Mouse (Mus musculus) C2C12 (cell line): ENCODE measurements around the gene Map3k21.

ENCODE experiments used
- CTCF ChIP-seq: IDR thresholded peaks from one replicate; pipeline ENCODE4 v1.5.1; 2011; ENCODE audit not compliant: control insufficient read depth, insufficient read depth, insufficient read length
- MYOD1 ChIP-seq: IDR thresholded peaks from one replicate; pipeline ENCODE4 v1.6.1; 2011; ENCODE audit warnings: low read depth; ENCODE audit not compliant: control insufficient read depth, insufficient read length
- MYOG ChIP-seq: IDR thresholded peaks from one replicate; pipeline ENCODE4 v1.6.1; 2011; ENCODE audit not compliant: control insufficient read depth, insufficient read length; ENCODE audit errors: extremely low read depth

DNA sequence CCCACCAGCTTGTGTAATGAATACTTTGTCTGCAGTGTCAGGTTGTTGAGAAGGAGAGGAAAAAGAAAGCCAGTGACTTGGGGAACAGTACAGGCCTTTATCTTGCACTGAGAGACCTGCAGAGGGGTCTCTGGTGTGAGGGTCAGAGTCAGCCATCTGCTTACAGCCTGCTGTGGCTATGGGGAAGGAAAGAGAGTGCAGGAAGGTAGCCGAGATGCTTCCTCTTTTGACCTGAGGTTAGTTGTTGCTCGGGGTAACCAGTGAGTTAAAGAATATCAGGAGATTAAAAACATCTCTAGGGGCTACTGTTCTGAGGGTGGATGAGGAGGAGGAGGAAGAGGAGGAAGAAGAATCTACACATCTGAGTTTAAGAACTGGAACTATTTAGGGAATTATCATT lies 77.7 kb downstream of the Map3k21 start:
- no peak for TF ChIP-seq MYOD1
- no peak for TF ChIP-seq MYOG
- TF ChIP-seq CTCF: no peak
